Mouse (Mus musculus) liver, postnatal 0 days (tissue): ENCODE results near the gene Cnih2. TPM values are rescaled to one million over a fixed set of nuclear protein-coding genes. Genes with fewer than 3 reads are reported as not detected.

Source experiments
- ATAC-seq: fragments of 200-750 bp; cut with Nextera tagmentation; 2 replicates; pipeline ENCODE4 v1.8.0; 2017; ENCODE audit warnings: mild to moderate bottlenecking, moderate library complexity
- DNase-seq: peaks from one replicate; pipeline ENCODE4 v3.0.0-alpha.2; 2016
- H3K27ac ChIP-seq: fragments of 300-500 bp; sonication (generic); 2 replicates; pipeline ENCODE4 v1.5.1; 2014; ENCODE audit warnings: antibody characterized with exemption, moderate library complexity, mild to moderate bottlenecking, low read depth
- H3K27me3 ChIP-seq: fragments of 300-500 bp; sonication (generic); 2 replicates; pipeline ENCODE4 v1.6.1; 2014; ENCODE audit warnings: low read length, control low read depth, mixed read lengths; ENCODE audit not compliant: insufficient read depth
- H3K36me3 ChIP-seq: fragments of 300-500 bp; sonication (generic); replicated peaks from 2 replicates; pipeline ENCODE4 v1.6.1; 2014; ENCODE audit warnings: mild to moderate bottlenecking, control low read depth, low read length, moderate library complexity, mixed read lengths; ENCODE audit not compliant: insufficient read depth
- H3K4me1 ChIP-seq: fragments of 300-500 bp; sonication (generic); 2 replicates; pipeline ENCODE4 v1.6.1; 2014; ENCODE audit warnings: antibody characterized with exemption, mild to moderate bottlenecking, control low read depth; ENCODE audit not compliant: insufficient read depth
- H3K4me2 ChIP-seq: fragments of 300-500 bp; sonication (generic); 2 replicates; pipeline ENCODE4 v1.6.1; 2014; ENCODE audit warnings: low read depth, mild to moderate bottlenecking, low read length, moderate library complexity, mixed read lengths
- H3K4me3 ChIP-seq: fragments of 300-500 bp; sonication (generic); 2 replicates; pipeline ENCODE4 v1.5.1; 2014; ENCODE audit warnings: low read depth, low read length
- H3K9ac ChIP-seq: fragments of 300-500 bp; sonication (generic); replicated peaks from 2 replicates; pipeline ENCODE4 v1.6.1; 2014; ENCODE audit warnings: mild to moderate bottlenecking, moderate library complexity
- H3K9me3 ChIP-seq: fragments of 300-500 bp; sonication (generic); 2 replicates; pipeline ENCODE4 v1.6.1; 2016; ENCODE audit warnings: mild to moderate bottlenecking, control low read depth, low read length, mixed read lengths
- CTCF ChIP-seq: sonication (generic); IDR thresholded peaks from 2 replicates; pipeline ENCODE4 v1.5.1; 2016; ENCODE audit warnings: antibody characterized with exemption, low read depth
- EP300 ChIP-seq: IDR thresholded peaks from 2 replicates; pipeline ENCODE4 v1.6.1; 2016; ENCODE audit warnings: antibody characterized with exemption, low read depth, mild to moderate bottlenecking
- whole genome bisulfite sequencing: fragments of 180-500 bp; shearing (Covaris S2); extraction: QIAGEN DNeasy Blood & Tissue Kit; methylation state at CpG from one replicate; pipeline ENCODE4 v1.1.7; 2014; ENCODE audit not compliant: insufficient replicate concordance; 5-methylcytosine and 5-hydroxymethylcytosine counted together
- polyA plus RNA-seq: library from polyadenylated mRNA; unstranded; fragments of >200 nt; fragmentation: Nextera tagmentation; extraction: Ambion mirVana; gene quantifications from 2 replicates; pipeline ENCODE4 v1.2.1, GENCODE M21; 2015

The Cnih2 gene
- polyA plus RNA-seq, 1 experiment from 2014 or later = 0.18 TPM

DNA sequence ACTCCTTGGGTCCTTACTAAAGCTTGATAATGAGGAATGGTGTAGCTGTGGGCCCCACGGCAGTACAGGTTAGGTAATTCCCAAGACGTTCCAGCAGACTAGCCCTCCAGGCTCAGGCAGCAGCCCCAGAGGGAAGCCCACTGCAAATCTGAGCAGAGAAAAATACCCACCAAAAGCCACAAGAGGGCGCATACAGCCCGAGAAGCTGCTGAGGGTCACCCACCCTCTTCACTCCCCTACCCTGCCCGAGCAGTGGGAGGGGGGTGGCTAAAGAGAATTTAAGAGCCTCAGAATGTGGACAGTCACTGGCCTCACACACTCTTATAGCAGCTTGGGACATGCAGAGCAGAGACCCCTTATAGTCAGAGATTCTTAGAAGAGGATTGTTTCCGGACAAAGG is 42.1 kb downstream of the Cnih2 start:
- Histone ChIP-seq H3K4me3 (no peak overlapping the region), H3K27me3 (peaks cover 27% of the 10 kb centered on the region), H3K36me3 (no peaks in the 10 kb centered on the region), H3K27ac (no peak overlapping the region), H3K9ac (no peak overlapping the region), H3K4me2 (no peak overlapping the region), H3K4me1 (peaks cover 6% of the 10 kb centered on the region; the same call in 1 of the 2 replicates), H3K9me3 (no peaks in the 10 kb centered on the region)
- DNase-seq (no peak), ATAC-seq (no peak)
- WGBS = 18% methylated on average over 6 of the region's 6 CpGs
- TF ChIP-seq EP300 (no peak), CTCF (peak; percentile 71)

DNA sequence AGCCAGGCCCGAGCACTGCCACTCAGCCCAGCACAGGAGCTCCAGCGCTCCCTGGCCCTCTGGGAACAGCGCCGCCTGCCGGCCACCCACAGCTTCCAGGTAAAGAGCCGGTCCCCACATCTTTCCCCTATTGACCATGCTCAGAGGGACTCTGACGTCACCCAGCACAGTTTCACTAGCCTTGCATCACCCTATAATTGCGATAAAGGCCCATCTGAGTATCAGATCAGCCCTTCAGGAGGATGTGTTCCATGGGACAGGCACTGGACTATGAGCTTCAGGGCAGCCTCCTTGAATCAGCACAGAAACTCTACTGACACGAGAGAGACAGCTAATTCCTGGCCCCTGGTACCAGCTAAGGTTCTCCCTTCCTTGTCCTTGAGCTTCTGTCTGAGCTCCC is 44.4 kb downstream of the Cnih2 start:
- Histone ChIP-seq H3K4me3 (no peak overlapping the region), H3K27ac (no peak overlapping the region), H3K4me2 (no peak overlapping the region), H3K9ac (no peak overlapping the region), H3K27me3 (peaks cover 32% of the 10 kb centered on the region), H3K9me3 (no peaks in the 10 kb centered on the region), H3K36me3 (peaks cover 5% of the 10 kb centered on the region; the same call in 1 of the 2 replicates), H3K4me1 (peaks cover 3% of the 10 kb centered on the region; the same call in 1 of the 2 replicates)
- TF ChIP-seq CTCF (peak; percentile 87), EP300 (no peak)
- peak; percentile 84 for DNase-seq
- WGBS = 30% methylated on average over 9 of the region's 9 CpGs
- peak; percentile 77 for ATAC-seq

DNA sequence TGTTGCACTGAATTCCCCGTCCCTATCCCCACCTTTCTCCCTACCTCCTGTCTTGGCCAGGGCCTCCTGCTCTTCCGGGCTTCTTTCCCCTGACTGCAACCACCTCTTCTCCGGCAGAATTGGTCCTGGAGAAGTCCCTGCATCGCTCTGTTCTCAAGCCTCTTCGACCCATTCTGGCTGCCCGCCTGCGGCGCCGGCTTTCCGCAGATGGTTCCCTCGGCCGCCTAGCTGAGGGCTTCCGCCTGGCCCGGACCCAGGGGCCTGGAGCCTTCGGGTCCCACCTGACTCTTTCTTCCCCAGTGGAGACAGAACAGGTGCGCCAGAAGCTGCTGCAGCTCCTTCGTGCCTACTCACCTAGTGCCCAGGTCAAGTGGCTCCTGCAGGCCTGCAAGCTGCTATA is 45.5 kb downstream of the Cnih2 start:
- peaks cover 3% of the 10 kb centered on the region; the same call in 1 of the 2 replicates for H3K4me1 ChIP-seq
- ATAC-seq = no peak
- H3K27me3 ChIP-seq = peaks cover 30% of the 10 kb centered on the region
- WGBS = 63% methylated on average over 17 of the region's 17 CpGs
- H3K4me3 ChIP-seq = no peak overlapping the region
- H3K36me3 ChIP-seq = peaks cover 10% of the 10 kb centered on the region
- no peak for DNase-seq
- no peak overlapping the region for H3K27ac ChIP-seq
- no peak overlapping the region for H3K4me2 ChIP-seq
- no peak for TF ChIP-seq EP300
- TF ChIP-seq CTCF = no peak
- no peaks in the 10 kb centered on the region for H3K9me3 ChIP-seq
- no peak overlapping the region for H3K9ac ChIP-seq

DNA sequence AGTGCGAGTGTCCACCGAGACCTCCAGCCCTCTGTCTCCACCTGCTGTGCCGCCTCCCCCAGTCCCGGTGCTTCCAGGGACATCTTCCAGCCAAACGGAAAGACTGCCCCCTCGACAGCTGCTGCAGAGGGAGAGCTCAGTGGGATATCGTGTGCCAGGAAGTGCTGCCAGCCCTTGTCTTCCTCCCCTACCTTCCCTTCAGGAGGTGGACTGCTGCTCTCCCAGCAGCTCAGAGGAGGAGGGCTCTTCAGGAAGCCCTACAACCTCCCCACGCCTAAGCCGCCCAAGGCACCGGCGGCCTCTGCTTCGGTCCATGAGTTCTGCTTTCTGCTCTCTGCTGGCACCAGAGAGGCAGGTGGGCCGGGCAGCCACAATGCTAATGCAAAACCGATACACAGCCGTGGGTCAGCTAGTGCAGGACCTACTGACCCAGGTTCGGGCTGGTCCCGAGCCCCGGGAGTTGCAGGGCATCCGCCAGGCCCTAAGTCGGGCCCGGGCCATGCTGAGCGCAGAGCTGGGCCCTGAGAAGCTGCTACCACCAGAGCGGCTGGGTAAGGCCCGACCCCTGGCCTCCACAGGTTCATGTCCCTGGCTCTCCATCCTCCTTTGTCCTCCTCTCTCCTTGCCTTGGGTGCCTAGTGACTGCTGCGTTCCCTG is 46.0 kb downstream of the Cnih2 start:
- peaks cover 15% of the 10 kb centered on the region for H3K36me3 ChIP-seq
- H3K27me3 ChIP-seq = peaks cover 30% of the 10 kb centered on the region
- H3K4me1 ChIP-seq = peaks cover 3% of the 10 kb centered on the region; the same call in 1 of the 2 replicates
- H3K27ac ChIP-seq = no peak overlapping the region
- DNase-seq (peak; percentile 15), ATAC-seq (no peak)
- TF ChIP-seq EP300 = no peak
- H3K9me3 ChIP-seq = no peaks in the 10 kb centered on the region
- 39% methylated on average over 25 of the region's 25 CpGs for WGBS
- H3K4me3 ChIP-seq = no peak overlapping the region
- H3K9ac ChIP-seq = no peak overlapping the region
- H3K4me2 ChIP-seq = no peak overlapping the region

DNA sequence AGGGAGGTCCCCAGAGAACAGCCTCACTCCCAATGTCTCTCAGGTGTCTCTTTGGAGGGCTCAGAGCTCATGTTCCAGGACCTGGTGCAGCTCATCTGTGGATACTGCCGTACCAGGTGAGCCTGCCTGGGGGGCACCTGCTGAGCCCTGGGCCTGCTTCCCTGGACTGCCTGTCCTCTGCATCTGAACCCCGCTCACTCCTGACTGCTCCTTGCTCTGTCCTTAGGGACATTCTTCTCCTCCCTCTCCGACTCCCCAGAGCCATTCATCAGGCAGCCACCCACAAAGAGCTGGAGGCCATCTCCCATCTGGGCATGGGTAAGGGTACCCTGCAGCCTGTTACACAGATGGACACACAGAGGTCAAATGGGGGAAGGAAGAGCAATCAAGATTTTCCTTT is 46.8 kb downstream of the Cnih2 start:
- no peak overlapping the region for H3K4me3 ChIP-seq
- peaks cover 23% of the 10 kb centered on the region for H3K36me3 ChIP-seq
- DNase-seq (no peak), ATAC-seq (no peak)
- TF ChIP-seq CTCF (no peak), EP300 (no peak)
- 64% methylated on average over 3 of the region's 3 CpGs for WGBS
- peaks cover 3% of the 10 kb centered on the region; the same call in 1 of the 2 replicates for H3K4me1 ChIP-seq
- no peaks in the 10 kb centered on the region for H3K9me3 ChIP-seq
- H3K27ac ChIP-seq = no peak overlapping the region
- H3K4me2 ChIP-seq = no peak overlapping the region
- peaks cover 30% of the 10 kb centered on the region for H3K27me3 ChIP-seq
- H3K9ac ChIP-seq = no peak overlapping the region

DNA sequence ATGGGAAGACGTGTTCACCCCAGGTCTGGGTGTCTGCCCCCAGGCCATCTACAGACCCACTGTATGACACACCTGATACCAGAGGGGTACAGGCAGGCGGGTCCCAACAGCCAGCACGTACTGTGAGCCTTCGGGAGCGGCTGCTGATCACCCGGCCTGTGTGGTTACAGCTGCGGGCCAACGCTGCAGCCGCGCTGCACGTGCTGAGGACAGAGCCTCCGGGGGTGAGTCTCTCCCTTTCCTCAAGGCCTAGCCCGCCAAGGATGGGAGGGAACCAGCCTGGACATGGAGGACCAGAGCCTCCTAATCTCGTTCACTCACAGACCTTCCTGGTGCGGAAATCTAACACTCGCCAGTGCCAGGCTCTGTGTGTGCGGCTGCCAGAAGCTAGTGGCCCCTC is 47.3 kb downstream of the Cnih2 start:
- Histone ChIP-seq H3K4me3 (0 out of 2 replicates have a peak overlapping the region, but pooled peaks have one; percentile 11), H3K27ac (no peak overlapping the region), H3K4me1 (peaks cover 3% of the 10 kb centered on the region; the same call in 1 of the 2 replicates), H3K9me3 (no peaks in the 10 kb centered on the region), H3K27me3 (peaks cover 30% of the 10 kb centered on the region), H3K4me2 (peak overlapping the region; percentile 39), H3K9ac (no peak overlapping the region; the same call in 1 of the 2 replicates), H3K36me3 (peaks cover 26% of the 10 kb centered on the region)
- ATAC-seq (no peak), DNase-seq (peak; percentile 24)
- WGBS = 14% methylated on average over 17 of the region's 17 CpGs
- TF ChIP-seq CTCF (no peak), EP300 (no peak)
